Mouse (Mus musculus): Measurements from ENCODE around the gene Oser1.
A peak's percentile ranks its signal among the peaks of the same experiment; 100 is the strongest.

Oser1 gene

GRCm38 (mm10) chr2:163401221-163401620 lies 23.3 kb downstream of the Oser1 start:
- peak; percentile 91 for DNase-seq (ENCODE audit: low spot score)

GRCm38 (mm10) chr2:163399222-163399621 lies 25.3 kb downstream of the Oser1 start:
- no peak for DNase-seq (ENCODE audit: low spot score)

- DNase-seq (ENCODE audit: low spot score) = no peak
These were observed 25.7 kb downstream of the Oser1 start for GRCm38 (mm10) chr2:163398770-163399169.

GRCm38 (mm10) chr2:163397905-163398304 lies 26.6 kb downstream of the Oser1 start, which contains the start of gene Jph2:
Gene Jph2, minus strand, starts transcription at chr2:163397993.
- no peak for DNase-seq (ENCODE audit: low spot score)

- no peak for DNase-seq (ENCODE audit: low spot score)
These were observed 27.4 kb downstream of the Oser1 start for GRCm38 (mm10) chr2:163397071-163397470.

GRCm38 (mm10) chr2:163394977-163395376 lies 29.5 kb downstream of the Oser1 start:
- no peak for DNase-seq (ENCODE audit: low spot score)

GRCm38 (mm10) chr2:163393976-163394375 lies 30.5 kb downstream of the Oser1 start:
- DNase-seq (ENCODE audit: low spot score) = no peak

- no peak for DNase-seq (ENCODE audit: low spot score)
These were observed 31.3 kb downstream of the Oser1 start for GRCm38 (mm10) chr2:163393241-163393640.

- no peak for DNase-seq (ENCODE audit: low spot score)
These were observed 32.1 kb downstream of the Oser1 start for GRCm38 (mm10) chr2:163392436-163392835.

GRCm38 (mm10) chr2:163386423-163387190 lies 37.9 kb downstream of the Oser1 start:
- no peak for DNase-seq (ENCODE audit: low spot score)

- DNase-seq (ENCODE audit: low spot score) = no peak
These were observed 39.4 kb downstream of the Oser1 start for GRCm38 (mm10) chr2:163385126-163385525.

- no peak for DNase-seq (ENCODE audit: low spot score)
These were observed 43.3 kb downstream of the Oser1 start for GRCm38 (mm10) chr2:163381246-163381645.

- DNase-seq (ENCODE audit: low spot score) = no peak
These were observed 45.1 kb downstream of the Oser1 start for GRCm38 (mm10) chr2:163379366-163379765.

GRCm38 (mm10) chr2:163376082-163376481 lies 48.4 kb downstream of the Oser1 start:
- no peak for DNase-seq (ENCODE audit: low spot score)

- DNase-seq (ENCODE audit: low spot score) = no peak
These were observed 49.0 kb downstream of the Oser1 start for GRCm38 (mm10) chr2:163375468-163375867.

- no peak for DNase-seq (ENCODE audit: low spot score)
These were observed 51.9 kb downstream of the Oser1 start for GRCm38 (mm10) chr2:163372627-163373026.

- DNase-seq (ENCODE audit: low spot score) = no peak
These were observed 54.3 kb downstream of the Oser1 start for GRCm38 (mm10) chr2:163370175-163370574.

GRCm38 (mm10) chr2:163364785-163365541 lies 59.5 kb downstream of the Oser1 start:
- no peak for DNase-seq (ENCODE audit: low spot score)

- no peak for DNase-seq (ENCODE audit: low spot score)
These were observed 61.3 kb downstream of the Oser1 start for GRCm38 (mm10) chr2:163362940-163363921.

GRCm38 (mm10) chr2:163360858-163361623 lies 63.5 kb downstream of the Oser1 start:
- DNase-seq (ENCODE audit: low spot score) = no peak

- DNase-seq (ENCODE audit: low spot score) = no peak
These were observed 65.2 kb downstream of the Oser1 start for GRCm38 (mm10) chr2:163359253-163359652.
